Mouse (Mus musculus) lung, embryonic 15.5 days (tissue): ENCODE results near the gene Itsn1. TPM values are rescaled to one million over a fixed set of nuclear protein-coding genes. Genes with fewer than 3 reads are reported as not detected.

Source experiments
- ATAC-seq: fragments of 200-750 bp; cut with Nextera tagmentation; 2 replicates; pipeline ENCODE4 v1.8.0; 2017; ENCODE audit warnings: moderate number of reproducible peaks, borderline replicate concordance; ENCODE audit not compliant: low FRiP score, low TSS enrichment; ENCODE audit errors: extremely low read depth
- H3K27ac ChIP-seq: fragments of 300-500 bp; sonication (generic); 2 replicates; pipeline ENCODE4 v1.5.1; 2015; ENCODE audit warnings: moderate library complexity, mild to moderate bottlenecking, inconsistent platforms
- H3K27me3 ChIP-seq: fragments of 300-500 bp; sonication (generic); 2 replicates; pipeline ENCODE4 v1.6.1; 2015; ENCODE audit warnings: inconsistent platforms
- H3K36me3 ChIP-seq: fragments of 300-500 bp; sonication (generic); 2 replicates; pipeline ENCODE4 v1.6.1; 2015; ENCODE audit warnings: inconsistent platforms
- H3K4me1 ChIP-seq: fragments of 300-500 bp; sonication (generic); 2 replicates; pipeline ENCODE4 v1.6.1; 2015; ENCODE audit warnings: inconsistent platforms
- H3K4me2 ChIP-seq: fragments of 300-500 bp; sonication (generic); 2 replicates; pipeline ENCODE4 v1.6.1; 2015; ENCODE audit warnings: inconsistent platforms, mild to moderate bottlenecking, moderate library complexity
- H3K4me3 ChIP-seq: fragments of 300-500 bp; sonication (generic); 2 replicates; pipeline ENCODE4 v1.5.1; 2015; ENCODE audit warnings: mild to moderate bottlenecking, inconsistent platforms
- H3K9ac ChIP-seq: fragments of 300-500 bp; sonication (generic); 2 replicates; pipeline ENCODE4 v1.6.1; 2015; ENCODE audit warnings: inconsistent platforms
- H3K9me3 ChIP-seq: fragments of 300-500 bp; sonication (generic); 2 replicates; pipeline ENCODE4 v1.6.1; 2016; ENCODE audit warnings: inconsistent platforms
- WGBS: fragments of 180-500 bp; shearing (Covaris S2); methylation state at CpG from one replicate; pipeline ENCODE4 v1.1.7; 2015; 5-methylcytosine and 5-hydroxymethylcytosine counted together
- polyA plus RNA-seq: library from polyadenylated mRNA; unstranded; fragments of >200 nt; fragmentation: Nextera tagmentation; extraction: Ambion mirVana; gene quantifications from 2 replicates; pipeline ENCODE4 v1.2.1, GENCODE M21; 2015

Itsn1 gene
- polyA plus RNA-seq, 1 experiment from 2014 or later, result 20.3 TPM

DNA sequence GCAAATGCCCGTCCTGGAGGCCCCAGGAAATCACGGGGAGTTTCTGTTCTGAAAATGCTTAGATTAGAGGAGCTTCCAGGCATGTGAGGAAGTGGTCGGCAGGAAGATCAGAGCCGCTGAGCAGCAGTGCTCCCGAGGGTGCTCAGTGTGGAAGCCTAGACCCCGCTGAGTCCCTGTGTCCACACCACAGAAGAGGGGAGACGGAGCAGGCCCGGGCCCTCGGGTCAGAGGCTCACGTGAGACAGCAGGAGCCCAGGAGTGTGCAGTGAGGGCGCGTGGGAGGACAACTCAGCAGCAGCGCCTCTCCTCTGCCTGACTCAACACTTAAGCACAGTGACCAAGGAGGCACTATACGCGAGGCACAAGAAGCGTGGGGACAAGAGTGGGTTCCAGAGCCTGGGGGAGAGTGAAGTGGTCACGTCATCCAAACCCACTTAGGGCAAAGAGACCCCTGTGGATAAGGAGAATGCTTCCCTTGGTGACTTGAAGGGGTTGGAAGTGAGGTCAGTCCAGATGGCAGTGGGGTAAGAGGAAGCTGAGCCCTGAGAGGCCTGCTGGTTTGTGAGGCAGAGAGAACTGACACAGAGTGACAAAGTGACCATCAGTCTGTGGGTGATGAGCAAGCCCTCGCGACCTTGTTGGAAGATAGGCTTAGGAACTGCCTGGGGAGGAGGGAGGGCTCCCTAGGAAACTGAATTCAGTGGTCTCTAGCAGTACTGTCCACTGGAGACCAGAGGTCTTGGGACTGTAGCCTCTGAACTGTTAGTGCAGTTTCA lies 122.6 kb downstream of the Itsn1 start:
- H3K4me3 ChIP-seq, result no peak overlapping the region
- no peak for ATAC-seq
- H3K9ac ChIP-seq, result no peak overlapping the region
- H3K9me3 ChIP-seq, result no peaks in the 10 kb centered on the region
- no peaks in the 10 kb centered on the region for H3K27me3 ChIP-seq
- H3K4me2 ChIP-seq, result no peak overlapping the region
- WGBS, result 79% methylated on average over 19 of the region's 19 CpGs
- no peak overlapping the region for H3K27ac ChIP-seq
- H3K36me3 ChIP-seq, result peaks cover 42% of the 10 kb centered on the region
- peaks cover 2% of the 10 kb centered on the region for H3K4me1 ChIP-seq

DNA sequence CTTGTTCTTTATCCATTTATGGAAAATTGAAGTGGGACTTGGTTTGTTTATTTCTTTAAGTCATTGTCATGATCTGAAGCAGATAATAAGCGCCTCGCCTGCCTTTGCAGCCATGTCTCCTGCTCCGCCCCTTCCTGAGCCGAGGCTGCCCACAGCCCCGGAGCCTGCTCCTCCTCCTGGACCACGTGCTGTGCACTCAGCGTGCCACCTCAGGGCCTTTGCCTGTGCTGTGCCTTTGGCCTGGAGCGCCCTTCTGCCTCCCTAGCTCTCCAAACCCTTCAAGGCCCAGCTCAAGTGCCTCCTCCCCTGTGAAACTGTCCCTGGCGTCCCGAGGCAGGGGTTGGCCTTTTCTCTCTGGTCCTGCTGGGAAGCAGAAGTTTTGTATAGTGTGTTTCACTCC lies 123.7 kb downstream of the Itsn1 start:
- H3K4me3 ChIP-seq, result no peak overlapping the region
- 69% methylated on average over 10 of the region's 10 CpGs for WGBS
- no peaks in the 10 kb centered on the region for H3K27me3 ChIP-seq
- H3K4me2 ChIP-seq, result no peak overlapping the region
- H3K27ac ChIP-seq, result no peak overlapping the region
- H3K36me3 ChIP-seq, result peaks cover 48% of the 10 kb centered on the region
- no peaks in the 10 kb centered on the region for H3K9me3 ChIP-seq
- no peak overlapping the region for H3K9ac ChIP-seq
- no peak for ATAC-seq
- no peaks in the 10 kb centered on the region for H3K4me1 ChIP-seq

DNA sequence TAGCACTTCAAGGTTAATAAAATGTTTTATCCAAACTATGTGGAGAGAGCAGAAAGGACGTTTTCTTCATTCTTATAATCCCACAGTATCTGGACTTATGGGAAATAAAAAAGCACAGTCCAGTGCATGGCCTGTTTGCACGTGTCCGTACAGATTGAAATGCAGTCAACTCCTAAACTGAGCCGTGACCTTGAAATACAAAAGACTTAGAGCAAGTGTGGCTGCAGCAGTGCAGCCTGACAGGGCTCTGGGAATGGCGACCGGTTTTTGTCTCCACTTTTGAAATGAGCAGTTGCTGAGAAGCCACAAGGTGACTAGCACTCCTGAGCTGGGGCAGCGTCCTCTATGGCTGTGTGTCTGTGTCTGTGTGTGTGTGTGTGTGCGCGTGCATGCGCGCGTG lies 124.1 kb downstream of the Itsn1 start:
- H3K9me3 ChIP-seq, result no peaks in the 10 kb centered on the region
- no peak overlapping the region for H3K4me3 ChIP-seq
- H3K27ac ChIP-seq, result no peak overlapping the region
- no peaks in the 10 kb centered on the region for H3K27me3 ChIP-seq
- WGBS, result 87% methylated on average over 12 of the region's 12 CpGs
- no peak overlapping the region for H3K4me2 ChIP-seq
- no peak overlapping the region for H3K9ac ChIP-seq
- no peaks in the 10 kb centered on the region for H3K4me1 ChIP-seq
- H3K36me3 ChIP-seq, result peaks cover 48% of the 10 kb centered on the region
- ATAC-seq, result no peak

DNA sequence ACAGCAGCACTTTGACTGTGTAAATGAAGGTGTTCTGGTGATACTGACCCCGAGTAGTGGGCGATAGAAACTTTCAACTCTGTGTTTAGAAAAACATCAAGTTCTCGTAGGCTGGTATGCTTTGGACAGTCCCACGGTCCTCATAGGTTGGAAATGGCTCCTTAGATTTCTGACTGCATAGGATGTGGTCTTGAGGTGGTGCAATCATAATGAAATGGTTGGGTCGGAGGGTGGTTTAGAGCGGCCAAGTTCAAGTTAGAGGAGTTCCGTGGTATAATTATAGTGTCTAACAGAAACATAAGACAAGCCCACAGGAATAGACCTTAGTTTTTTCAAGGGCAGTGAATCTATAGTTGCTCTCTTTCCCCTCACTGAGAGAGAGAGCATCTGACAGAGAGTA lies 129.6 kb downstream of the Itsn1 start:
- Histone ChIP-seq H3K27ac (no peak overlapping the region), H3K9me3 (no peaks in the 10 kb centered on the region), H3K4me3 (no peak overlapping the region), H3K36me3 (peaks cover 30% of the 10 kb centered on the region), H3K9ac (no peak overlapping the region), H3K4me2 (no peak overlapping the region), H3K4me1 (peaks cover 26% of the 10 kb centered on the region), H3K27me3 (no peaks in the 10 kb centered on the region)
- WGBS, result 91% methylated on average over 7 of the region's 7 CpGs
- ATAC-seq, result no peak

DNA sequence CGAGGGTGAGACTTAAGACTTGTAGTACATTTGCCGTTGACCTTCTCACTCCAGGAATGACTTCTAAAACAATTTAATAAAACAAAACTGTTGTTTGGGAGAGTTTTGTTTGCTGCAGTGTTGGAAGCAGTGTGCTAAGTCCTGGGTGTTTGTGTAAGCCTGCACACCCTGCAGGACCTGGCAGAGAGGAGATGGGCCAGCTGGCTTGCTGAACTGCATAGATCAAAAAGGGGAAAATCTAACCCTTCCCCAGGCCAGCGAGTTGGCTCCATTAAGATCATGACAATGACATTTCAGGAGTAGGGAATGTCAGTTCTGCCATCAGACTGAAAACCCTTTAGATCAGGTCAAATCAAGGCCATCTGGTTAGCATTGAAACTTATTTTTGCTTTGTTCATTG lies 130.1 kb downstream of the Itsn1 start:
- Histone ChIP-seq H3K4me3 (no peak overlapping the region), H3K4me2 (no peak overlapping the region), H3K27ac (no peak overlapping the region), H3K4me1 (peaks cover 26% of the 10 kb centered on the region), H3K27me3 (no peaks in the 10 kb centered on the region), H3K9ac (no peak overlapping the region), H3K36me3 (peaks cover 29% of the 10 kb centered on the region), H3K9me3 (no peaks in the 10 kb centered on the region)
- 79% methylated on average over 3 of the region's 3 CpGs for WGBS
- ATAC-seq, result no peak

DNA sequence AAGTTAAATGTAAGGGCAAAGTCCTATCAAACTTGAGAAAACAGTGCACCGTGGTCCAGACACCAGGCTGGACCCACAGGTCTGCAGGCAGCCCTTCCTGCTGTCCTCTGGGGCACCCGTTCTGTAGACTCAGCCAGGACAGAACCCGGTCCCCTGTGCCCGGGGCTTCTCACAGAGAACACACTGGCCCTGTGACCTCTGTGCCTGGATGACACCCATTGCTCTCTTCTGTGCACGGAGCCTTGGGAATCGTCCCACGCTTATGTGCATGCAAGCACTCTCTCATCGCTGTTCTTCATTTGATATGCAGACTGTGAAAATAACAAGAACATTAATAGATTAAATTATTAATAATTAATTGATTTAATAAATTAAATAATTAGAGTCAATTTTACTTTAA lies 130.9 kb downstream of the Itsn1 start:
- 83% methylated on average over 8 of the region's 8 CpGs for WGBS
- no peaks in the 10 kb centered on the region for H3K27me3 ChIP-seq
- H3K9me3 ChIP-seq, result no peaks in the 10 kb centered on the region
- no peak overlapping the region for H3K4me2 ChIP-seq
- H3K9ac ChIP-seq, result no peak overlapping the region
- no peak overlapping the region for H3K4me3 ChIP-seq
- peaks cover 26% of the 10 kb centered on the region for H3K4me1 ChIP-seq
- no peak overlapping the region for H3K27ac ChIP-seq
- no peak for ATAC-seq
- H3K36me3 ChIP-seq, result peaks cover 24% of the 10 kb centered on the region

DNA sequence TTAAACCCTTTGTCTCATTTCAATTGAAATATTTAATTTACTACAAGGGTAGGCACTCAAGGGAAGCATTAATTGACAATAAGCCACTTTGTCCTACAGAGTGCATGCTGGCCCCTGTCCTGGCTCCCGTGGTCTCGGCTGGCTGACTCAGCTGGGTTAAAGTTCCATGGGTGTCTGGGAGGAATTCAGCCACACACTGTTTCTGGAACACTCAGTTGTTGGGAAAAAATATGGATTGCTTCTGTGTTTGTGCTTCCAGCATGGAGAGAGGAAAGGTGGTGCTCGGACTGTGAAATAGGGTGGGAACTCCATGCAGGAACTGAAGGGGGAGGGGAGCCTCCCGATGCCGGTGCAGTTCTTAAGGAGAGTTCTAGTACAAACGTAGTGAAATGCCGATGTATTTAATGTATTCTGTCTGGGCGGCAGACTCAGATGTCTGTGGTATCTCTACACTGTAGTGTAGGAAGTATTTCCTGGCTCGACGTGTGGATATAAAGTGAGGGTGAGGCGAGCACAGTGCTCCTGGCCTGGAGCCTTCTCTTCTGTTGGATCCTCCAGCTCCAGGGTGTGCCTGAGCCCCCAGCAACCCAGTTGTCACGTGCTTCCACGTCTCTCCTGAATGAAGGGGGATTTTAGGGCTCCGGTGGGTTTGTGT lies 131.5 kb downstream of the Itsn1 start:
- peak; percentile 39; the same call in 1 of the 2 replicates for ATAC-seq
- 35% methylated on average over 14 of the region's 14 CpGs for WGBS
- Histone ChIP-seq H3K27ac (peak overlapping the region; percentile 42), H3K4me3 (no peak overlapping the region), H3K4me2 (no peak overlapping the region), H3K9me3 (no peaks in the 10 kb centered on the region), H3K27me3 (no peaks in the 10 kb centered on the region), H3K4me1 (peaks cover 26% of the 10 kb centered on the region), H3K36me3 (peaks cover 20% of the 10 kb centered on the region), H3K9ac (0 out of 2 replicates have a peak overlapping the region, but pooled peaks have one; percentile 1)

DNA sequence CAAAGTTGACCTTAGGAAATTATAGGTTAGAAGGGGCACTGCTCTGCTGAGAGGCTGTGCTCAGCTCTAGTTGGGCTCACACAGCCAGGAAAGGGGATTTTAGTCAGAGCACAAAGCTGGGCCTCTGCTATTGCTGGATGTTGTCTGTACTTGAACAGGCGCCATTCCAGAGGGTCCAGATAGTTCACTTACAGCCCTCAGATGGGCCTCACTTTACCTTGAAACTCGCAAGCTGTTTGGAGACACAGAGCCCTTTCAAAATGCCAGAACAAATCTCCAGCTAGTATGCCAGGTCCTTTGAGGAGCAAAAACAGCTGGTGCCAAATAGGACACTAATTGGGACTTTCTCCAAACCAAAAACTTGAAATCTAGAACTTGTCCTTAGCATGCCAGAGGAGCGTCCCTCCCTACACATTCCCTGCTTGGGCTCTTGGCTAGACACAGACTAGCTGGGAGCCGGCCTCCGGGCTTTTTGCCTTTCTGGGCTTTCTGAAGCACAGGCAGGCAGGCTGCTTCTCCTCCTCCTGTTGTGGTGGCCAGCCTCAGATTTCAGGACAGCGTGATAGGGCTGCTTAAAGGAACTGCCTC lies 132.8 kb downstream of the Itsn1 start:
- H3K4me3 ChIP-seq, result no peak overlapping the region
- WGBS, result 48% methylated on average over 6 of the region's 6 CpGs
- no peak overlapping the region for H3K4me2 ChIP-seq

DNA sequence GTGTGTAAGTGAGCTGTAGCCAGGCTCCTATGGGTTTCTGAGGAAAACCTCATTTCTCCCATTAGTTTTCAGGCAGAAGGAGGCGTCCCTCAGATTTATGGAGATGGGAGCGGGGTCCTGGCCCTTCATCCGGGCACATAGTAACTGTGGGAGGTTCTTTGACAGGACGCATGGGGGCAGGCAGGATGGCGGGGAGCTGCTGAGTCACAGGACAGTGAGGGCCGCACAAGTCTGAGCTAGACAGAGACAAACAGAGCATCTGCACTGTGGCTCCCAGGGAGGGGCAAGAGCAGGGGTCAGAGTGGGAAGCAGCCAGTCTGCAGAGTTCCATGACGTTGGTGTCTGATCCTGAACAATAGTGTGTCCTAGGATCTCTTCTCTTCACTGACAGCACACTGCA lies 133.8 kb downstream of the Itsn1 start:
- Histone ChIP-seq H3K27me3 (no peaks in the 10 kb centered on the region), H3K27ac (no peak overlapping the region), H3K4me3 (no peak overlapping the region), H3K4me2 (no peak overlapping the region), H3K36me3 (peaks cover 7% of the 10 kb centered on the region; the same call in 1 of the 2 replicates), H3K4me1 (peaks cover 26% of the 10 kb centered on the region), H3K9me3 (no peaks in the 10 kb centered on the region), H3K9ac (no peak overlapping the region)
- no peak for ATAC-seq
- WGBS, result 65% methylated on average over 7 of the region's 7 CpGs

More for the DNA sequence above, 132.8 kb downstream of the Itsn1 start:
- Histone ChIP-seq H3K9ac (no peak overlapping the region), H3K27me3 (no peaks in the 10 kb centered on the region), H3K36me3 (peaks cover 13% of the 10 kb centered on the region), H3K4me1 (peaks cover 26% of the 10 kb centered on the region), H3K9me3 (no peaks in the 10 kb centered on the region), H3K27ac (peak overlapping the region; percentile 3; the same call in 1 of the 2 replicates)
- ATAC-seq, result 0 out of 2 replicates have a peak, but pooled peaks have one; percentile 3

DNA sequence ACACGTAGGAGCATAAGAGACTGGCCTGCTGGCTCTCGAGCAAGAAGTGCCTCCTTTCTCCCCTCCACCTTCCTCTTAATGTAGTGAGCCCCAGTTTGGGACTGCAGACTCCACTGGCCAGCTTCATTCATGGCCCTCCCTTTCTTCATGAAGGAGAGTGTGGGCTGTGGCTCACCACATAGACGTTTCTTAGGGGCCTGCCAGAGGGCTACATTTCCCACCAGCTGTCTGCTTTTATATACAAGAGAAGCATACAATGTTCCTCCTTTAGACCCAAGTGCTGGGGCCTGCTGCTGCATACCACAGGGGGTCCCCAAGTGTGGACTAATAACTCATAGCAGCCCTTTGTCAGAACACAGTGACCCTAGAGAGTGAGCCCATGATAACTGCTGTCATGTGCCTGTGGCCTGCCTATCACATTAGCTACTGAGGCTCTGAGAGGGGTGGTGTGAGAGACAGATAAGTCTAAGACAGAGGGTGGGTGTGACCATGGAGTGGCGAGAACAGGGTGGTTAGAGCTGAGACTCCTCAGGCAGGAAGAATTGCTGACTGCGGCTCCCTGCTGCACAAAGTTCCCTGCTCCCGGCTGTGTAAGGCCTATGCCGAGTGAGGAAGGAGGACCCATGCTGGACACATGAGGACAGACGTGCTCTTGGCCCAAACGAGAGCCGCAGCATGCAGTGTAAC lies 135.7 kb downstream of the Itsn1 start:
- ATAC-seq, result peak; percentile 66; the same call in 1 of the 2 replicates
- Histone ChIP-seq H3K27me3 (no peaks in the 10 kb centered on the region), H3K4me1 (peaks cover 24% of the 10 kb centered on the region), H3K36me3 (peaks cover 13% of the 10 kb centered on the region), H3K9me3 (no peaks in the 10 kb centered on the region), H3K27ac (peak overlapping the region; percentile 5; the same call in 1 of the 2 replicates), H3K4me3 (no peak overlapping the region), H3K9ac (no peak overlapping the region), H3K4me2 (no peak overlapping the region)
- WGBS, result 60% methylated on average over 10 of the region's 10 CpGs

DNA sequence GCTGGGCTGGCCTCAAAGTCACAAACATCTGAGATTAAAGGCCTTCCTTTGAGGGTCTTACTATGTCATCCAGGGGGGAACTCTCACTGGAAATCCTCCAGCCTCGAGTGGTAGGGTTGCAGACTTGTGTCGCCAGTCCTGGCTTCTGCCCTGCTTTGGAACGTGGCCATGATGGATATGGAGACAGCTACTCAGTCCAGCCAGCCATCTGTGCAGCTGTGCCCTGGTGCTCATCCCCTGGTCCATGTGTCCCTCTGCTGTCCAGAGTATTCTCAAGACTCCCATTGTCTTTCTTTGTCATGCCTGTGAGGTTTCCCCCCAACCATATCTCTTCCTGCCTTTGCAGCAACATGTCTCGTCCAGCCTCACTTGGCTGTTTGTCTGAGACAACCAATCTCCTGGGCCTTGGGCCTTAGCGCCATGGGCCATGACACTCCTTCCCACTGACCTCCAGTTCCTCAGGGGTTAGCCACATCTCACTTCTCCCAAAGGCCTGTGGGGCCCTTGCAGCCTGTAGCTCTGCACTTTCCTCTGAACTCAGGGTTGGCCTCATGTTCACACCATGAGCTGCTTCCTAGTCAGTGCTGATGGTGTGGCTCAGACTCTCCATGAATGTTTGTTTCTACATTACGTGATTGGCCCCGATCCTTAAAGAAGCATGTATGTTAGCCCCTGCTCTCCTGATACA lies 136.6 kb downstream of the Itsn1 start:
- Histone ChIP-seq H3K9me3 (no peaks in the 10 kb centered on the region), H3K9ac (no peak overlapping the region), H3K27ac (no peak overlapping the region), H3K4me2 (no peak overlapping the region), H3K4me3 (no peak overlapping the region), H3K4me1 (peaks cover 17% of the 10 kb centered on the region), H3K27me3 (no peaks in the 10 kb centered on the region), H3K36me3 (peaks cover 20% of the 10 kb centered on the region)
- 70% methylated on average over 7 of the region's 7 CpGs for WGBS
- ATAC-seq, result no peak
